Mouse (Mus musculus) embryonic facial prominence, embryonic 13.5 days (tissue): Measurements from ENCODE around the gene Tmem132c. TPM values are rescaled to one million over a fixed set of nuclear protein-coding genes. Genes with fewer than 3 reads are reported as not detected.

Experiments
- ATAC-seq: fragments of 200-750 bp; cut with Nextera tagmentation; 2 replicates; pipeline ENCODE4 v1.8.0; 2017; ENCODE audit warnings: low read depth; ENCODE audit not compliant: insufficient number of reproducible peaks, insufficient read depth, low FRiP score, low TSS enrichment
- H3K27ac ChIP-seq: fragments of 300-500 bp; sonication (generic); 2 replicates; pipeline ENCODE4 v1.5.1; 2015; ENCODE audit warnings: moderate library complexity, mild to moderate bottlenecking, inconsistent platforms
- H3K27me3 ChIP-seq: fragments of 300-500 bp; sonication (generic); 2 replicates; pipeline ENCODE4 v1.6.1; 2015; ENCODE audit warnings: mild to moderate bottlenecking, inconsistent platforms
- H3K36me3 ChIP-seq: fragments of 300-500 bp; sonication (generic); 2 replicates; pipeline ENCODE4 v1.6.1; 2015; ENCODE audit warnings: mild to moderate bottlenecking, inconsistent platforms
- H3K4me1 ChIP-seq: fragments of 300-500 bp; sonication (generic); 2 replicates; pipeline ENCODE4 v1.6.1; 2015; ENCODE audit warnings: inconsistent platforms
- H3K4me2 ChIP-seq: fragments of 300-500 bp; sonication (generic); 2 replicates; pipeline ENCODE4 v1.6.1; 2015; ENCODE audit warnings: moderate library complexity, mild to moderate bottlenecking, inconsistent platforms
- H3K4me3 ChIP-seq: fragments of 300-500 bp; sonication (generic); 2 replicates; pipeline ENCODE4 v1.5.1; 2015; ENCODE audit warnings: mild to moderate bottlenecking, inconsistent platforms
- H3K9ac ChIP-seq: fragments of 300-500 bp; sonication (generic); 2 replicates; pipeline ENCODE4 v1.6.1; 2015; ENCODE audit warnings: mild to moderate bottlenecking, inconsistent platforms
- H3K9me3 ChIP-seq: fragments of 300-500 bp; sonication (generic); 2 replicates; pipeline ENCODE4 v1.6.1; 2016; ENCODE audit warnings: inconsistent platforms
- WGBS: fragments of 180-500 bp; shearing (Covaris S2); methylation state at CpG from one replicate; pipeline ENCODE4 v1.1.7; 2015; ENCODE audit warnings: mixed read lengths; 5-methylcytosine and 5-hydroxymethylcytosine counted together
- polyA plus RNA-seq: library from polyadenylated mRNA; unstranded; fragments of >200 nt; fragmentation: Nextera tagmentation; extraction: Ambion mirVana; gene quantifications from 2 replicates; pipeline ENCODE4 v1.2.1, GENCODE M21; 2015

Gene Tmem132c
- polyA plus RNA-seq, 1 experiment from 2014 or later: 55.6 TPM

DNA sequence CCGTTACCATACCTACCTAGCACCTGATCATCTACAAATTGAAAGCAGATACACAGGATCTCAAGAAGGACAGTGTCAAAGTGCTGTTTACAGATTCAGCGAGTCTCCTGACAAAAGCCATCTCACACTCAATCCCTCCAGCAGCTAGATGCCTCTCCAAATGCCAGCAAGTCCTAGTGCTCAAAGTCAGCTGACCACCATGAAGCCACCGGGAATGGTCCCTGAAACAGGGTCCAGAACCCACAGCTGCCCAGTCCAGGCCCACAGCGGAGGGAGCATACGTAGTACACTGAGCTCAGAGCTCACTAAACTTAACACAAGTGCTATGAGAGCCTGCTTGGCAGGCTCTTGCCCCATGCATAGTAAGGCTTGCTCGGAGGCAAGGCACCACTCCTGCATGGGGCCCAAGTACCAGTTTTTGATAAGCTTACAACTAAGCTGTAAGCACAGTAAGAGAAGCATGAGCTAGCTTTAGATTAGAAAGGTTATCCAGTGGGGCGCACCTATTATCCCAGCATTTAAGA is 367.6 kb downstream of the Tmem132c start:
- no peak overlapping the region for H3K4me2 ChIP-seq
- H3K9ac ChIP-seq: 0 out of 2 replicates have a peak overlapping the region, but pooled peaks have one; percentile 21
- H3K27ac ChIP-seq: no peak overlapping the region
- ATAC-seq: no peak
- 83% methylated on average over 7 of the region's 7 CpGs for WGBS
- H3K4me1 ChIP-seq: peaks cover 21% of the 10 kb centered on the region
- H3K36me3 ChIP-seq: peaks cover 45% of the 10 kb centered on the region
- no peak overlapping the region for H3K4me3 ChIP-seq
- H3K9me3 ChIP-seq: no peaks in the 10 kb centered on the region
- H3K27me3 ChIP-seq: no peaks in the 10 kb centered on the region

DNA sequence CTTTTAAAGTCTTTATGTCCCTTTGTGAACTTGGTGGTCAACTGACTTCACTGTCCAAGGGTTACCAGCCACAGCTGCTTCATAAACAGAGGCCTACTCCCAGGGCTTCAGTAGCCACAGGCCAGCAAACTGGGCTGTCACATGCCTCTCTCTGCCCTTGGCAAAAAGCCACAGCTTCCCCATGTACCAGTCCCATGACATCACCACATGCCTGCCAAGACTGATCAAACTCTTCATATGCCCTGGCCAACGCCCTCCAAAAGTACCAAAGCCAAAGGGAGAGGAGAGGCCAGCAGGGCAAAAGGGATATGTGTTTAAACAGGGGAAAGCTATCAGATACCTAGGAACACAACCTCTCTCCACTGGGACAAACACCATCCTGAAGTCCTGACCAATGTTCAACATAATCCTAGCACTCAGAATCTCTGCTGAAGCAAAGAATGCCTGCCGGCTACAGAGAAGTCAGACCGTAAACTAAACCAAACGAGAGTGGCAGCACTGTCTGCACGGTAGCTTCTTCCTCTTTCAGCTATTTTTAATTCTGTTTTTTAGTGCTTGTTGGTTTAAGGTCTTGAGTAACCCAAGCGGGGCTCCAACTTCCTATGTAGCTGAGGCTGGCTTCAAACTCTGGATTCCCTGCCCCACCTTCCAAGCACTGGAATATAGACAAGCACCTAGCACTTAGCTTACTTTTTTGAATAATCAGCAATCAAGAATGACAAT is 369.3 kb downstream of the Tmem132c start:
- H3K4me2 ChIP-seq: no peak overlapping the region
- peaks cover 31% of the 10 kb centered on the region for H3K36me3 ChIP-seq
- no peak for ATAC-seq
- H3K4me1 ChIP-seq: peaks cover 37% of the 10 kb centered on the region
- WGBS: 72% methylated on average over 6 of the region's 6 CpGs
- no peaks in the 10 kb centered on the region for H3K9me3 ChIP-seq
- H3K9ac ChIP-seq: no peak overlapping the region
- no peak overlapping the region for H3K4me3 ChIP-seq
- H3K27me3 ChIP-seq: no peaks in the 10 kb centered on the region
- H3K27ac ChIP-seq: no peak overlapping the region; the same call in 1 of the 2 replicates

DNA sequence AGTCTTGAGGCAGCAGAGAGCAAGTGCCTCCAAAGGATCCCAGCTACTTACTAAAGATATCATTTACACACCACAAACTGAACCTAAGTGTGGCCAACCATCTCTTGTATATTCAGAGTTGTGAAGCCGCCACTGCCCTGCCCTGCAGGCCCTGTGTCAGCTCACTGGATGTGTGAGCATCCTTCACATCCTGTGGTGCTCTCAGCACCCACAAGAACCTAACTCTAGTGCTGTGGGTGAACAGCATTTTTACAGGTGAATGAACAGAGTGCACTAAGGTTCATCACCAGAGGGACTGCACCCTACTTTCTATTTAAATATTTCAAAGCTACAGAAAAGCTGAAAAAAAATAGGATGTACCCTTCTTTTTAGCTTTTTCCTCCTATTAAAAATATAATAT is 370.3 kb downstream of the Tmem132c start:
- H3K9ac ChIP-seq: no peak overlapping the region
- H3K9me3 ChIP-seq: no peaks in the 10 kb centered on the region
- no peak overlapping the region for H3K27ac ChIP-seq
- ATAC-seq: no peak
- peaks cover 42% of the 10 kb centered on the region for H3K4me1 ChIP-seq
- H3K36me3 ChIP-seq: peaks cover 22% of the 10 kb centered on the region
- H3K4me3 ChIP-seq: no peak overlapping the region
- 78% methylated on average over 1 of the region's 1 CpGs for WGBS
- H3K27me3 ChIP-seq: no peaks in the 10 kb centered on the region
- H3K4me2 ChIP-seq: no peak overlapping the region

DNA sequence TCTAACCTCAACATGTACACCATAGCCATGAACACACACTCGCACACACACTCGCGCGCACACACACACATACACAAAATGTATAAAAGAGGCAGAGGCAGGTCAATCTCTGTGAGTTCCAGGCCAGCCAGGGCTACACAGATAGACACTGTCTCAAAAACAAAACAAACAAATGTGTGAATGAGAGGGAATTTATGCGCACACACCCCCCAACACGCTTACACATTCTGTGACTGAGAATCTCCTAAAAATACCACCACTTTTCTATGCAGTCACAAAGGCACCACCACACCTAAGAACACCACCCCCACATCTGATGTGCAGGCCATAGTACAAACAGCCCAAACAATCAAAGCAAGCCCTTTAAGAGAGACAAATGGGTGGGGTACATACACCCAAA is 370.8 kb downstream of the Tmem132c start:
- 99% methylated on average over 6 of the region's 6 CpGs for whole genome bisulfite sequencing
- Histone ChIP-seq H3K9ac (no peak overlapping the region), H3K9me3 (no peaks in the 10 kb centered on the region), H3K4me2 (no peak overlapping the region), H3K27me3 (no peaks in the 10 kb centered on the region), H3K36me3 (peaks cover 17% of the 10 kb centered on the region), H3K27ac (no peak overlapping the region), H3K4me1 (peaks cover 42% of the 10 kb centered on the region), H3K4me3 (no peak overlapping the region)
- no peak for ATAC-seq
